ENCODE assay signal across 17 mouse cellular contexts in genomic region chr17:12727748-12728147, GRCm38 (mm10). TPM values are rescaled to one million over a fixed set of nuclear protein-coding genes. Genes with fewer than 3 reads are reported as not detected.
"Had no signal": no experiment of that assay in that cellular context is flagged by ENCODE, and none has a peak within 500 bp of the region (broad histone marks: within the 10 kb centered on the region; RNA-seq: fewer than 3 reads in every experiment).

No protein-coding gene starts in this region.

- H3K9ac ChIP-seq: limb, embryonic 13.5 days; liver, embryonic 15.5 days; midbrain, embryonic 13.5 days had no signal

- H3K4me2 ChIP-seq: limb, embryonic 13.5 days; liver, embryonic 11.5 days; liver, embryonic 15.5 days; midbrain, embryonic 13.5 days had no signal

- H3K27me3 ChIP-seq: limb, embryonic 13.5 days; liver, embryonic 15.5 days; midbrain, embryonic 13.5 days had no signal

- ATAC-seq: lung, postnatal 0 days; midbrain, embryonic 13.5 days had no signal

- DNase-seq: kidney, adult 18-20 months; kidney, postnatal 14 days; layer of hippocampus, adult 9-11 months; layer of hippocampus, postnatal 36 days; lung, adult 2 months; lung, postnatal 36 days; right cerebral cortex, postnatal 25 days; thymus, postnatal 25 days had no signal

- H3K4me3 ChIP-seq: limb, embryonic 13.5 days; liver, embryonic 15.5 days; midbrain, embryonic 13.5 days had no signal

- H3K27ac ChIP-seq: limb, embryonic 13.5 days; liver, embryonic 15.5 days; midbrain, embryonic 13.5 days; stomach, postnatal 0 days had no signal

- H3K9me3 ChIP-seq: limb, embryonic 13.5 days; liver, embryonic 15.5 days; midbrain, embryonic 13.5 days had no signal

RNA-seq across cellular contexts. Expression of gene Slc22a1, which starts 52.1 kb away (rescaled TPM):
- total RNA-seq: layer of hippocampus, postnatal 36 days; megakaryocyte progenitor cell, adult 5-6 weeks; midbrain, postnatal 0 days had no signal
- polyA plus RNA-seq: midbrain, embryonic 13.5 days; midbrain, postnatal 0 days; neural tube, embryonic 14.5 days had no signal
